Mouse (Mus musculus): Measurements from ENCODE around the gene Ip6k2.

Gene Ip6k2

GRCm38 (mm10) chr9:108783548-108784463 is at the start of gene Ip6k2:
Gene Ip6k2 (plus strand): TSS chr9:108783796.
- CTCF ChIA-PET, result interaction anchor here (1.1 kb wide), 1 partner anchor 22 kb away, joined by 4 read pairs; no protein-coding TSS in a partner anchor

GRCm38 (mm10) chr9:108734626-108735025 is 49.0 kb upstream of the Ip6k2 start:
- CTCF ChIA-PET, result no interaction called here

- CTCF ChIA-PET, result no interaction called here
Measured at GRCm38 (mm10) chr9:108739239-108739638, 44.4 kb upstream of the Ip6k2 start.

GRCm38 (mm10) chr9:108740062-108740461 is 43.5 kb upstream of the Ip6k2 start:
- CTCF ChIA-PET, result no interaction called here

GRCm38 (mm10) chr9:108742048-108742447 is 41.5 kb upstream of the Ip6k2 start:
- CTCF ChIA-PET, result no interaction called here

- CTCF ChIA-PET, result no interaction called here
Measured at GRCm38 (mm10) chr9:108746876-108747499, 36.6 kb upstream of the Ip6k2 start.

- CTCF ChIA-PET, result no interaction called here
Measured at GRCm38 (mm10) chr9:108747694-108748093, 35.9 kb upstream of the Ip6k2 start.

- CTCF ChIA-PET, result no interaction called here
Measured at GRCm38 (mm10) chr9:108748600-108749183, 34.9 kb upstream of the Ip6k2 start.

GRCm38 (mm10) chr9:108750616-108751015 is 33.0 kb upstream of the Ip6k2 start:
- CTCF ChIA-PET, result no interaction called here

GRCm38 (mm10) chr9:108752142-108752920 is 31.3 kb upstream of the Ip6k2 start:
- CTCF ChIA-PET, result interaction anchor here (0.6 kb wide), 1 partner anchor 269 kb away, joined by 3 read pairs; no protein-coding TSS in a partner anchor

- CTCF ChIA-PET, result no interaction called here
Measured at GRCm38 (mm10) chr9:108753326-108753725, 30.3 kb upstream of the Ip6k2 start.

- CTCF ChIA-PET, result no interaction called here
Measured at GRCm38 (mm10) chr9:108753976-108754375, 29.6 kb upstream of the Ip6k2 start.

GRCm38 (mm10) chr9:108754423-108754822 is 29.2 kb upstream of the Ip6k2 start:
- CTCF ChIA-PET, result interaction anchor here (0.5 to 1.3 kb wide), 2 partner anchors 13 to 170 kb away, joined by 3 to 9 read pairs; no protein-coding TSS in a partner anchor

- CTCF ChIA-PET, result no interaction called here
Measured at GRCm38 (mm10) chr9:108757406-108757805, 26.2 kb upstream of the Ip6k2 start.

GRCm38 (mm10) chr9:108759121-108759520 is 24.5 kb upstream of the Ip6k2 start:
- CTCF ChIA-PET, result no interaction called here

GRCm38 (mm10) chr9:108759805-108760204 is 23.8 kb upstream of the Ip6k2 start:
- CTCF ChIA-PET, result no interaction called here

- CTCF ChIA-PET, result interaction anchor here (0.7 kb wide), 1 partner anchor 14 kb away, joined by 5 read pairs; no protein-coding TSS in a partner anchor
Measured at GRCm38 (mm10) chr9:108761561-108761960, 22.0 kb upstream of the Ip6k2 start.

GRCm38 (mm10) chr9:108764971-108765370 is 18.6 kb upstream of the Ip6k2 start:
- CTCF ChIA-PET, result no interaction called here

- CTCF ChIA-PET, result no interaction called here
Measured at GRCm38 (mm10) chr9:108776614-108777013, 7.0 kb upstream of the Ip6k2 start.

- CTCF ChIA-PET, result no interaction called here
Measured at GRCm38 (mm10) chr9:108777276-108777675, 6.3 kb upstream of the Ip6k2 start.

GRCm38 (mm10) chr9:108780959-108781358 is 2.6 kb upstream of the Ip6k2 start:
- CTCF ChIA-PET, result no interaction called here

- CTCF ChIA-PET, result no interaction called here
Measured at GRCm38 (mm10) chr9:108781891-108782290, 1.7 kb upstream of the Ip6k2 start.
